Mouse (Mus musculus): ENCODE data around the gene Haus2.
"Not testable (repeated sequence)": the region's sequence is repeated elsewhere in the genome, so short reads cannot be mapped to it uniquely, and the experiment has no call there.

The Haus2 gene

GRCm38 (mm10) chr2:120608830-120609723 is at the start of gene Haus2, which contains the start of gene Lrrc57:
Haus2 (plus strand) TSS chr2:120609383.
Lrrc57 (minus strand) TSS chr2:120609520.
- in situ Hi-C loops (cut with MboI, MseI), result no loop called here

GRCm38 (mm10) chr2:120561524-120561923 is 47.7 kb upstream of the Haus2 start:
- in situ Hi-C loops (cut with MboI, MseI), result no loop called here

GRCm38 (mm10) chr2:120562859-120563234 is 46.3 kb upstream of the Haus2 start:
- in situ Hi-C loops (cut with MboI, MseI), result no loop called here

- in situ Hi-C loops (cut with MboI, MseI), result no loop called here
These were observed 45.8 kb upstream of the Haus2 start, which contains the start of gene Zfp106 for GRCm38 (mm10) chr2:120563235-120563990. Zfp106 (minus strand) TSS chr2:120563843.

GRCm38 (mm10) chr2:120564548-120565188 is 44.5 kb upstream of the Haus2 start:
- in situ Hi-C loops (cut with MboI, MseI), result not testable (repeated sequence)

- in situ Hi-C loops (cut with MboI, MseI), result no loop called here
These were observed 43.8 kb upstream of the Haus2 start for GRCm38 (mm10) chr2:120565363-120565762.

- in situ Hi-C loops (cut with MboI, MseI), result no loop called here
These were observed 42.0 kb upstream of the Haus2 start, which contains the start of gene Snap23 for GRCm38 (mm10) chr2:120566886-120567797. Snap23 (plus strand) TSS chr2:120567671.

GRCm38 (mm10) chr2:120567798-120568320 is 41.3 kb upstream of the Haus2 start:
- in situ Hi-C loops (cut with MboI, MseI), result no loop called here

GRCm38 (mm10) chr2:120571081-120571480 is 38.1 kb upstream of the Haus2 start:
- in situ Hi-C loops (cut with MboI, MseI), result no loop called here

- in situ Hi-C loops (cut with MboI, MseI), result not testable (repeated sequence)
These were observed 37.0 kb upstream of the Haus2 start for GRCm38 (mm10) chr2:120572161-120572560.

- in situ Hi-C loops (cut with MboI, MseI), result no loop called here
These were observed 34.1 kb upstream of the Haus2 start for GRCm38 (mm10) chr2:120575121-120575520.

- in situ Hi-C loops (cut with MboI, MseI), result no loop called here
These were observed 33.2 kb upstream of the Haus2 start for GRCm38 (mm10) chr2:120575978-120576377.

- in situ Hi-C loops (cut with MboI, MseI), result no loop called here
These were observed 31.4 kb upstream of the Haus2 start for GRCm38 (mm10) chr2:120577799-120578198.

GRCm38 (mm10) chr2:120578286-120578685 is 30.9 kb upstream of the Haus2 start:
- in situ Hi-C loops (cut with MboI, MseI), result no loop called here

GRCm38 (mm10) chr2:120589759-120590158 is 19.4 kb upstream of the Haus2 start:
- in situ Hi-C loops (cut with MboI, MseI), result no loop called here

GRCm38 (mm10) chr2:120592227-120592626 is 17.0 kb upstream of the Haus2 start:
- in situ Hi-C loops (cut with MboI, MseI), result no loop called here

- in situ Hi-C loops (cut with MboI, MseI), result no loop called here
These were observed 11.4 kb upstream of the Haus2 start for GRCm38 (mm10) chr2:120597734-120598133.

GRCm38 (mm10) chr2:120599506-120599905 is 9.7 kb upstream of the Haus2 start:
- in situ Hi-C loops (cut with MboI, MseI), result no loop called here

- in situ Hi-C loops (cut with MboI, MseI), result no loop called here
These were observed 3.0 kb upstream of the Haus2 start for GRCm38 (mm10) chr2:120606021-120606690.

Measured in T-helper 17 cell (primary cell).